Mouse (Mus musculus): Measurements from ENCODE around the gene Cramp1l.
"Not testable (repeated sequence)": the region's sequence is repeated elsewhere in the genome, so short reads cannot be mapped to it uniquely, and the experiment has no call there.

Gene Cramp1l

DNA sequence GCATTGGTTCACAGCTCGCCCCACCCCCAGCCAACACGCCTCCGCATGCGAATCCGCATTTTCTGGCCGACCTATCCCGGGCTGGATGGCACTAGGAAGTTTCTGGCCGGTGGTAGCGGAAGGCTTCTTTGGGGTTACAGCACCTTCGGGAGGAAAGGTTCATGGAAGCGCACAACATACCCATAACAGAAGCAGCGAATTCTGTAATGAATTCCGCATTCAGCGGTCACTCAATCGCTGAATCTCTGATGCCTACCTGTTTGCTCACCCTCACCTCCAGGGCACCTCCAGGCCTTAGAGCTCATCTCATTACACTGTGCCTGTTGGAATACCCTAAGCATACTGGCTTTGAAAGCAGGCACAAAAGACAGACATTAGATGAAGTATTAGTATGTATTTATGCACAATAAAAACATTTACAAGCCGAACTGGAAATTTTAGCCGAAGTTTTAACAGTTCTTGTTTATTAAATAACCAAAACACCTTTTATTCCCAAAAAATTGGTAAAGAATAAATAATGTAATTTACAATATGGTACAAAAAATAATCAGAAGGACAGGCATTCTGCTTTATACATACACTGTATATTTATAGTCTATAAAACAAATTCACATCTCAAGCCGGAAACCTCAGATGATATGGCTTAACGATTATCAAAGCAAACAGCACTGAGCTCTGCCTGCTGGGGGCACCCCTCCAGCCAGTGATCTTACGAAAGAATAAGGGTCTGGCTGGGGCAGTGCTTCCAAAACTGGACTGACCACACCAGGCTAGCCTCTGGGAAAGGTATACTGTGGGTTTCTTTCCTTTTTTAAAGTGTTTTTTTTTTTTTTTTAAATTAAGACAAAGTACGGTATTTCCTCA, 54.5 kb downstream of the Cramp1l start:
- in situ Hi-C loops (cut with MboI; ENCODE audit: low pct_unique_long_range_greater_than_20kb in 1 of 2, low sequenced_read_pairs in 2 of 2, unreplicated experiment in 1 of 2), result no loop called here

DNA sequence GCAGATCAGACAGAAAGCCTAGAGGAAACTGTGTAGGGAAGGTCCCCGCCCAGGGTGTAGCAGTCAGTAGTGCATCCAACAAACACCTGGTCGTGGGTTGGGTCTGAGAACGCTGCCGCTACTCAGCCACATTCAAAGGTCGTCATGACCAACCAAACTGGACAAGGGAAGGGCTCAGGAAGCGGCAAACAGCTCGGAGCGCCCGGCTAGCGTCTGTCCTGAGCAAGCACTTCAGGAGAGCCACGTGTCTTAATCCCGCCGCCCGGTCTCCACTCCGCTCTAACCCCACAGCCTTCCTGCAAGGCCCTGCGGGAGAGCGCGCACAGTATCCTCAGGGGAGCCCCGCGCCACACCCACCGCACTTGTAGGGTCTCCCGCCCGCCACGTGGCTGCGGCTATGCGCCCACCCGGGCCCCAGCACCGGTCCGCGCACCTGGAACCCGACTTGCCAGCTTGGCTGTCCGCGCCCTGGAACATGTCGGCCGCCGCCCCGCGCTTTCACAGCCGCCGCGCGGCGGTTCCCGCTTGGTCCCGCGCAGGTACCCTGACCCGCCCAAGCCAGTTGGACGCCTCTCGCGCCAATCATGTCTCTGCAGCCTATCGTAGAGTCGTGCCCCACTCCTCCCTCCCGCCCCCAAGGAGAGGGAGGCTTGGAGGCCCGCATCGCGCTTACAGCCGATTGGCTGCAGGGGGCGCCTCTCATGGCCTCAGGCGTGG, 55.3 kb downstream of the Cramp1l start, which contains the start of gene Jpt2:
Jpt2 (minus strand) TSS at position 555 of the 717 bp plus-strand sequence.
- in situ Hi-C loops (cut with MboI; ENCODE audit: low pct_unique_long_range_greater_than_20kb in 1 of 2, low sequenced_read_pairs in 2 of 2, unreplicated experiment in 1 of 2), result no loop called here

DNA sequence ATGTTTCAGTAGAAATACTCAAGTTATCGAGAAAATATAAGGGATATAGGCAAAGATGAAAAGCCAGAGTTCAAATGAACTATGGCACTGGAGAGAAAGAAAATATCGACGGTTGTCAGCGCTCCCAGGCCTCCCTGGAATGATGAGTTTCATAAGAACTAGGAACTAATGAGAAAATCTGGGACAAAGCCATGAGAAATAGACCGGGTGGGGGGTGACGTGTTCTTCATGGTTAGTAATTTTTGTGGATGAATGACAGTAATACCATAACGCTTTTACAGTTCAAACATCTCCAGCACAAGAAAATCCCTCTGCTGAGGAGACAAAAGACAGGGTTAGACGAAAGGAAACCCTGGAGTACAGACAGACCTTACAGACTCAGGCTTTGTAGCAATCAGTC, 56.2 kb downstream of the Cramp1l start:
- in situ Hi-C loops (cut with MboI; ENCODE audit: low pct_unique_long_range_greater_than_20kb in 1 of 2, low sequenced_read_pairs in 2 of 2, unreplicated experiment in 1 of 2), result no loop called here

DNA sequence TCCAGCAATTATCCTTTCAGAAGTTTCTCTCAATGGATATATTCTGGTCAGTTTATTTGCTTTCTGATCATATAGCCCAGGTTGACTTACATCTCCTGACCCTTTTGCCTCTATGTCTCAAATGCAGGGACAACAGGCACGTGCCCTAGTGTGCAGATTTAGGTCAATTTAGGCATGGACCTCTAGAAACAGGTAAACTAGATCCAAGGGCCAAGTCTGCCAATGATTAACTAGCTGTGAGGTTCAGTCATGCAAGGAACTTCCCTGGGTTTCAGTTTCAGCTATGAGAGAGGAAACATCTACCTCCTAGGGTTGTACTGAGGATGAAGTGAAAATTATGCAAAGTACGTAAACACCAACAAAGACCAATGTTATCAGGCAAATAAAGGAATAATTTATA, 62.3 kb downstream of the Cramp1l start:
- in situ Hi-C loops (cut with MboI; ENCODE audit: low pct_unique_long_range_greater_than_20kb in 1 of 2, low sequenced_read_pairs in 2 of 2, unreplicated experiment in 1 of 2), result no loop called here

DNA sequence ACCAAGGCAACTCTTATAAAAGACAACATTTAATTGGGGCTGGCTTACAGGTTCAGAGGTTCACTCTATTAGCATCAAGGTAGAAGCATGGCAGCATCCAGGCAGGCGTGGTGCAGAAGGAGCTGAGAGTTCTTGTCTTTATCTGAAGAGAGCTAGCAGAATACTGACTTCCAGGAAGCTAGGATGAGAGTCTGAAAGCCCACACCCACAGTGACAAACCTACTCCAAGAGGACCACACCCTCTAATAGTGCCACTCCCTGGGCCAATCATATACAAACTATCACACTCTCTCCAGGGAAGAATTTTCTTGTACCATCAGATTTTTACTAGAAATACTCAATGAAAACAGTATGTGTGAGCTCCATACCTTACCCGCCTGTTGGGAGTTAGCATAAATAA, 64.9 kb downstream of the Cramp1l start:
- in situ Hi-C loops (cut with MboI; ENCODE audit: low pct_unique_long_range_greater_than_20kb in 1 of 2, low sequenced_read_pairs in 2 of 2, unreplicated experiment in 1 of 2), result no loop called here

DNA sequence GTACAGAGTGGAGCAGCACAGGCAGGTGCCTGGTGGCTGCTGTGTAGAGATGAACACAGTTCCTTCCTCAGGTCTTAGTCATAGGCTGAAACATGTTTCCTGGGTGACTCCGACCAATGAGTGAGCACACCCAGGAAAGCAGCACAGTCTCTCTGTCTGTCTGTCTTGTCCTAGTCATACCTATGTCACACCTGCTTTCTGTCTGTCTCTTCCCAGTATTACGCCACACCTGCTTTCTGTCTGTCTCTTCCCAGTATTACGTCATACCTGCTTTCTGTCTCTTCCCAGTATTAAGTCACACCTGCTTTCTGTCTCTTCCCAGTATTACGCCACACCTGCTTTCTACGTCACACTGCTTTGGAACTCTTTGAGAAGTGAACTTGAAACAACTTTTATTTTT, 67.4 kb downstream of the Cramp1l start:
- in situ Hi-C loops (cut with MboI; ENCODE audit: low pct_unique_long_range_greater_than_20kb in 1 of 2, low sequenced_read_pairs in 2 of 2, unreplicated experiment in 1 of 2), result no loop called here

DNA sequence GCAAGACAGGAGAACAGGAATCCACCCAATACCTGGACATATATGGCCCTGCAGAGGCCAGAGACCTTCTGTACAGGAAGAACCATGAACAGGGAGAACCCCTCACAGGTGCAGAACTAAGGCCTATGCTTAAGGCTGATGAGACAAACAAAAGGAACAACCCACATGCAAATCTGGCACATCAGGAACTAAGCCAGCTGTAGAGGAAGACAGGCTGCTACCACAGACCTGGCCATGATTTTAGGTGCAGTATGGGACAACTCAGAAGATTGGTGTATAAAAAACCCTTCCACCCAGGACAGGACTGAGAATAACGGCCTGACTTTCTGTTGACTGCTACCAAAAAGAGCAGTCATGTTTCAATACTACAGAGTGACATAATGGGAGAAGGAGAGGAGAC, 72.0 kb downstream of the Cramp1l start:
- in situ Hi-C loops (cut with MboI; ENCODE audit: low pct_unique_long_range_greater_than_20kb in 1 of 2, low sequenced_read_pairs in 2 of 2, unreplicated experiment in 1 of 2), result not testable (repeated sequence)

DNA sequence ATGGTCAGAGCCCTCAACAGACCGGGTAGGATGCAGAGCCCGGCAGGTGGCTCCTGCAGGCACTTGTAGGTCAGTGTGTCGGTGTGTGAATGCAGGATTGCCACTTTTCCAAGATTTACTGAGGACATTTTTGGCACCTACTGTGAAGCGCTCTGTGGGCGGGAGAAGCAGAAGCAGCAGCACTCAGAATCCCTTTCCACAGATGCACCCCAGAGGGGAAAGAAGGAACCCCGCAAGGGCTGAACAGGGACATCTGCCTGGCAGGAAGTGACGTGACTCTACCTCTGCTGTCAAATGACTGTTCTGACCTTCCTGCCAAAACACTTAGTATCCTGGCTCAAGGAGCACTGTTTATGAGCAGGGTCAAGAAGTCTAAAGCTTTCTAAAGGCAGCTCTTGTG, 72.6 kb downstream of the Cramp1l start:
- in situ Hi-C loops (cut with MboI; ENCODE audit: low pct_unique_long_range_greater_than_20kb in 1 of 2, low sequenced_read_pairs in 2 of 2, unreplicated experiment in 1 of 2), result no loop called here

DNA sequence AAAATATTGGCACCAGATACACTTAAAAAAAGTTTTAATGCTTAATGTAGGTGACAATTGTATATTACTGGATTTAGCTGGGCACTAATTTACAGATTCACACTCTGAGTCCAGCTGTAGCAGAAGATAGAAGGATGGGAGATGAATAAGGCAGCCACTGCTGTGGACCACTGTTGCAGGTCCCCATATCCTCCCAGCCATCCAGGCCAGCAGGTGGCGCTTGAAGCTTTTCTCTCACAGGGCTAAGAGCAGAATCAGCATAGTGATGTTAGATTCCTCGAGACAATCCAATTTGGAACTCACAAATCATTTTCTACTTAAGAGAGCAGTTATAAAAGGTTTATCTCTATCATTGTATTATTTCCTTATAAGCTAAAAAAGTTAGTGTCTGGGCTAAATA, 73.1 kb downstream of the Cramp1l start:
- in situ Hi-C loops (cut with MboI; ENCODE audit: low pct_unique_long_range_greater_than_20kb in 1 of 2, low sequenced_read_pairs in 2 of 2, unreplicated experiment in 1 of 2), result not testable (repeated sequence)

DNA sequence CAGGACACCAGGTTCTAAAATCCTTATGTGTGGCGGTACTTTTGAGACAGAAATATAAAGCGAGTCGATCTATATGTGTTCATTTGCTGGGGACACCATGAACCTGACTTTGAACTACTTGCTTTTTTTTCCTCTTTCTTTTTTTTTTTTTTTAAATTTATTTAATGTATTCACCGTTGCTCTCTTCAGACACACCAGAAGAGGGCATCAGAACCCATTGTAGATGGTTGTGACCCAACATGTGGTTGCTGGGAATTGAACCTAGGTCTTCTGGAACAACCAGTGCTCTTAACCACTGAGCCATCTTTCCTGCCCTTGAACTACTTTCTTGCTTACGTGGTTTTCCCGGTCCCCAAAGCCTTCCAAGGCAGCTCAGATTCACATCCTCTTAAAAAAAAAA, 78.3 kb downstream of the Cramp1l start:
- in situ Hi-C loops (cut with MboI; ENCODE audit: low pct_unique_long_range_greater_than_20kb in 1 of 2, low sequenced_read_pairs in 2 of 2, unreplicated experiment in 1 of 2), result no loop called here

DNA sequence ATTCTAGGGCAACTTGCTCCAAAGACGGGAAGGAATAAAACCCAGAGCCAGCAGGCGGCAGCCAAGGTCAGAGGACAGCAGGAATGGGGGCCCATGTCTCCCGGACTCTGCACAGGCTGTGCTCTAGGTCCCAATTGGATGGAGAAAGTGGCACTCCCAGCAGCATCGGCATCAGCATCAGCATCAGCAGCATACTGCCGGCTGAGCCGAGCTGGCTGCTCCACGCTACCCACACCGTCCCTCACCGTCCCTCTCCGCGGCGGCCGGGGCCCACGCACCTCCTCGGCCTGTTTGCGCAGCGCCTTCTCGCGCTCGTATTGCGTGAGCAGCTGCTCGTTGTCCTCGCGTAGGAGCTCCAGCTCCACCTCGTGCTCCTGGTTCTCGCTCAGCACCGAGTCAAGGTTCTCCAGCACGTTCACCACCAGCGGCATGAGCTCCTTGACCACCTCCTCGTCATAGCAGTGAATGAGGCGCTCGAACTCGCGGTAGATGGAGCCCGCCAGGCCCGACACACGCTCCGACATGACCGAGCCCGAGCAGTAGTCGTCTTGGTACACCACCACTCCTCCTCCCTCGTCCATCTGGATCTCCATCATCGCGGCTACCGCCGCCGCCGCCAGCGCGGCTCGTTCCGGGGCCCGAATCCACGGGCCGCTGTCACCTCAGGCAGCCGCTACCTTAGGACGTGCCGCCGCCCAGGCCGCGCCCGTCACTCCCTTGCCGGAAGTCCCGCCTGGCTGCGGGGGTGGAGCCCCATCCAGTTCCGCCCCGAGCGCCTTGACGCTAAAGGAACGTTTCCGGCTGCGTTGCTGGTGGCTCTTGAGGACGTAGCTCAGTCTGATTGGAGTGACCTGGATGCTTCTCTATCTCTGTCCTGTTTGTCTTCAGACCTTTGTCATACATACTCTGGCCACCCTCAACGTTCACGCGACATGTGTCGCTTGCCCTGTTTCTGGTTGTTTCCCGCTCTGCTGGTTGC, 79.0 kb downstream of the Cramp1l start, which contains the start of gene Mapk8ip3:
Mapk8ip3 (minus strand) TSS at position 719 of the 979 bp plus-strand sequence.
- in situ Hi-C loops (cut with MboI; ENCODE audit: low pct_unique_long_range_greater_than_20kb in 1 of 2, low sequenced_read_pairs in 2 of 2, unreplicated experiment in 1 of 2), result no loop called here

DNA sequence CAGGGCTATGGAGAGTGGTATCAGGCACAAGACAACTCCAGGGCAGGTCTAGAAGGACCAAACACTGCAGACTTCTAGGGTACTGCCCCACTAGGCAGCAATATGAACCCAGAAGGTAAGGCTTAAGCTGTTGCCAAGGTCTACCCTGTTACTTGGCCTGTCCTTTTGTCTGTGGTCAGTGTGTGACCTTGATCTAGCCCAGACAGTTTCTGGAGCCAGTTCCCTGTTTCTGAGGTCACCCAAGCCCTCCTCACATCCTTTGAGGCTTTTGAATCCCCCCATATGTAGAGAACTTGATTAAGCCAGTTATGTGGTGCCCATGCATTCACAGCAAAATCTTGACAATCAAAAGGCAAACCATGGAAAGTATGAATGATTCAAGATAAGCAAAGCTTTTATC, 79.9 kb downstream of the Cramp1l start:
- in situ Hi-C loops (cut with MboI; ENCODE audit: low pct_unique_long_range_greater_than_20kb in 1 of 2, low sequenced_read_pairs in 2 of 2, unreplicated experiment in 1 of 2), result no loop called here

DNA sequence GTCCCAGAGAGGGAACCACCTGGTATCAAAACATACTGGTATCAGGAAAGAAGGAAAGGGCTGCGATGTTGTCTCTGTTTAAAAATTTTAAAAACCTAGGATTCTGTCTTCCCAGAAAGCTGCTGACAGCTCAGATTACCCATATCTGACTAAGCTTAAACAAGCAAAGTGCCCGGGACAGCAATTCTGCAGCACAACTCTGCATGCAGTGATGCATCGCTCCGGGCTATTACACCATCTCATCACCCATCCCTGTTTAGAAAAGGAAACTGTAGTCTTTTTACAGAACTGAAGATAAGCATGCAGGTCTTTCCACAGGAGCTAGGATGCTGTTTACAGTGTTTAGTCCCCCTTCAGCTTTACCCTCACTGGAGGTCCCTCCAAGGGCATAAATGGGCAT, 80.7 kb downstream of the Cramp1l start:
- in situ Hi-C loops (cut with MboI; ENCODE audit: low pct_unique_long_range_greater_than_20kb in 1 of 2, low sequenced_read_pairs in 2 of 2, unreplicated experiment in 1 of 2), result no loop called here

DNA sequence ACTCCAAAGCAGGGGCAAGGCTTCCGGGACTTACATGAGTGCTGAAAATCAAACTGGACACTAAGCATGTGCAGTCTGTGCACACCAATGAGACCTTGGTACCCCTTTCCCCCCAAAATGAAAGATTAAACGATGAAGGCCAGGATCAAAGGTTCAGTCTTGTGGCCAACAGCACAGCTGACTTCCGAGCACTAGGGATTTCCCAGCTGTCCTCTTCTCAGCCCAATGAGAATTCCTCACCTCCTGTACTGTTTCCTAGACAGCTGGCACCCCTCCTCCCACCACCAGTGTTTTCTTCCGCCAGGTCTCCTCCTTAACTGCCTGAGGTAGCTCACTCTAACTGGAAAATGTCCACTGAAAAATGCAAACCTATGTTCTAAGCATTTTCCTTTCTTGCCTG, 82.4 kb downstream of the Cramp1l start:
- in situ Hi-C loops (cut with MboI; ENCODE audit: low pct_unique_long_range_greater_than_20kb in 1 of 2, low sequenced_read_pairs in 2 of 2, unreplicated experiment in 1 of 2), result no loop called here

DNA sequence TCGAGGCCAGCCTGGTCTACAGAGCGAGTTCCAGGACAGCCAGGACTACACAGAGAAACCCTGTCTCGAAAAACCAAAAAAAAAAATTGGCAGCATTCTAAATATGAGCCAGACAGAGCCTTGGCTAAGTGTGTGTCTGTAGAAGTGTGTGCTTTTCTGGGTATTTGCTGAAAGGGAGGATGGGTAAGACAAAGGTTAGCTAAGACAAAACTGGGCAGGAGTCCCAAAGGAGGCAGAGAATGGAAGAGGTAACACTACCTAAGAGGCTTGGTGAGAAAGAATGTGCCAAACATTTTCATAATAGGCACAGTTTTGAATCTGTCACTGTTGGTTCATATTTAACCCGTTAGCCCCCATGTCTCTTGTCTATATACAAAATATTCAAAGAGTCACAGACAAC, 83.2 kb downstream of the Cramp1l start:
- in situ Hi-C loops (cut with MboI; ENCODE audit: low pct_unique_long_range_greater_than_20kb in 1 of 2, low sequenced_read_pairs in 2 of 2, unreplicated experiment in 1 of 2), result no loop called here

DNA sequence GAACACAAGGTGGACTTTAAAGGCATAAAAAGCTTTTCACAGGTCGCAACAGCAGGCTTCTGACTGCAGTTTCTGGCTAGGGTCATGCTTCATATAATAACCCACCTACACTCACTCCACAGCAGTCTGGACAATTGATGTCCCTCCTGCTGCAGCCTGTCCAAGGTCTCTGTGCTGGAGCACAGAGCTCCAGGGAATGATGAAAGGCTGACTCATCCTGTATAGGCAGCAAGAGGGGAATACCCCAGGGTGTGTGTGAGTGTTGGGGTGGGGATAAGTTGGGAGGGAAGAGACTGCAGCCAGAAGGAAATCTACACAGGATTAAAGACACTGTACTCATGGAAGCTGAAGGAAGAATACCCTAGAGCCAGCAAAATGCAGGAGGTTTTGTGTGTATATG, 86.1 kb downstream of the Cramp1l start:
- in situ Hi-C loops (cut with MboI; ENCODE audit: low pct_unique_long_range_greater_than_20kb in 1 of 2, low sequenced_read_pairs in 2 of 2, unreplicated experiment in 1 of 2), result no loop called here

DNA sequence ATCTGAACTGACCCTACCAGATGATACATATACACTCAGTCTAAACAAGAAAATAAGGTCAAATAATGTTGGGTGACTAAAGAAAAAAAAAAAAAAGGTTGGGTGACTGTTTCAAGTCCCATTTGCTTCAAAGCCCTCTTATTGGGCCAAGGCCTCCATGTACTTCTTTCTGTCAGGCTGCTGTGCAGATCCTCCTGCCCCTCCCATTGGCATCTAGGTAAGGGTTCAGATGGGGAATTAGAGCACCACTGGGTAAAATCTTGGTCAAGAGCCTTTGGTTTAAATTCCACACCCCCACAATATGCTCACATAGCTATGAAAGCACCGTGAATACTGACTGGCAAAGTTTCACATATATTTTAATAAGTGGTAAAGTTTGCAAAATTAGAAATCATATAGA, 92.3 kb downstream of the Cramp1l start:
- in situ Hi-C loops (cut with MboI; ENCODE audit: low pct_unique_long_range_greater_than_20kb in 1 of 2, low sequenced_read_pairs in 2 of 2, unreplicated experiment in 1 of 2), result no loop called here

DNA sequence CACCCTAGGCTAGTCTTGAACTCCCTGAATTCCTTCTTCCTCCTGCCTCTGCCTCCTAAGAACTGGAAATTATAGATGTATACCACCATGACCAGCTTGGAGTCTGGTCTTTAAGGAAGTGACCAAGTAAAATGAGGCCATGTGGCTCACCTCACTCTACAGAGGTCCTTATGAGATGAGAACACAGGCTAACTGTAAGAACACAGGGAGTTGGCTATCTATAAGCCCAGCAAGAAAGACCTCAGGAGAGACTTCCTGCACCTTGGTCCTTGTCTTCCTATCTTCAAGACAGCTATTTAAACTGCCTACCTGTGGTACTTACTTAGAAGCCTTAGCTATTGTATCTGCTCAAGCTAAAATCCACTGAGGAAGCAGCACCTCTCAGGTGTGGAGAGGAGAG, 101.6 kb downstream of the Cramp1l start:
- in situ Hi-C loops (cut with MboI; ENCODE audit: low pct_unique_long_range_greater_than_20kb in 1 of 2, low sequenced_read_pairs in 2 of 2, unreplicated experiment in 1 of 2), result no loop called here
